Mouse (Mus musculus) myocyte (in vitro differentiated cells): Measurements from ENCODE around the gene 2510009E07Rik.

Experiments used
- E2F4 ChIP-seq: IDR thresholded peaks from one replicate; pipeline ENCODE4 v1.6.1; 2011; ENCODE audit warnings: mild to moderate bottlenecking, control low read depth, moderate library complexity; ENCODE audit not compliant: insufficient read depth
- MAX ChIP-seq: IDR thresholded peaks from one replicate; pipeline ENCODE4 v1.6.1; 2011; ENCODE audit warnings: low read depth, mild to moderate bottlenecking, control low read depth
- POLR2A ChIP-seq: IDR thresholded peaks from one replicate; pipeline ENCODE4 v1.6.1; 2011; ENCODE audit warnings: low read depth, mild to moderate bottlenecking, control low read depth, moderate library complexity; ENCODE audit not compliant: insufficient read length
- TCF12 ChIP-seq: IDR thresholded peaks from one replicate; pipeline ENCODE4 v1.6.1; 2011; ENCODE audit warnings: mild to moderate bottlenecking, control low read depth; ENCODE audit not compliant: poor library complexity, insufficient read depth, severe bottlenecking

DNA sequence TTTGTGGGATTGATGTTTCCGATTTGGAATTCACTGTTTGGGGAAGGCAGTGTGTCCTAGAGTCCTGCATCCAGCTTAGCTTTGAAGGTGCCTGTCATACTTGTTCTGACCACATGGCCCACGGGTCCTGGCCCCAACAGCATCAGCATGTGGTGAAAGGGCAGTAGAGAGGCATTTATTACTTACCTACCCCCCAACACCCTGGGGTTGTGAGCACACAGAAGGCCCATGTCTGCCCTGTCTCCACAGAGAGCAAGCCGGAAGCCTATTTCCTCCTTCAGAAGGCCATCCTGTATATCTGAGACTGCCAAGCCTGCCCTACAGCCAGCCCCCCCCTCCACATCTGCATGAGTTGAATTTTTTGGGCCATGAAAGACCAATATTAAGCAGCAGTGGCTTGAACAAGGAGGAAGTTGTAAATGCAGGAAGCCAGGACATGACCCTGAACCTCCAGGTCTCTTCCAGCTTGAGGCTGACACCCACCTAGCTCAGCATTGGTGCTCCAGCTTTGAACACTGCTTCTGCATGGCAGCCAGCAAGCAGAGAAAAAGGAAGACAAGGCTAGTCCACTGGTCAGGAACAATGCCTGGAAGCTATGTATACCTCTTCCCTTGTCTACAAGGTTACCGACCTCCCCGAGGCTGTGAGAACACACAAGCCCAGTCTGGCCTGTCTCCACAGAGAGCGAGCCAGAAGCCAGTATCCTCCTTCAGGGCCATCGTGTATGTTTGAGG, 53.5 kb downstream of the 2510009E07Rik start:
- TF ChIP-seq POLR2A (no peak), MAX (no peak), TCF12 (no peak), E2F4 (no peak)
